Mouse (Mus musculus): ENCODE data around the gene St6galnac3.

Gene St6galnac3

DNA sequence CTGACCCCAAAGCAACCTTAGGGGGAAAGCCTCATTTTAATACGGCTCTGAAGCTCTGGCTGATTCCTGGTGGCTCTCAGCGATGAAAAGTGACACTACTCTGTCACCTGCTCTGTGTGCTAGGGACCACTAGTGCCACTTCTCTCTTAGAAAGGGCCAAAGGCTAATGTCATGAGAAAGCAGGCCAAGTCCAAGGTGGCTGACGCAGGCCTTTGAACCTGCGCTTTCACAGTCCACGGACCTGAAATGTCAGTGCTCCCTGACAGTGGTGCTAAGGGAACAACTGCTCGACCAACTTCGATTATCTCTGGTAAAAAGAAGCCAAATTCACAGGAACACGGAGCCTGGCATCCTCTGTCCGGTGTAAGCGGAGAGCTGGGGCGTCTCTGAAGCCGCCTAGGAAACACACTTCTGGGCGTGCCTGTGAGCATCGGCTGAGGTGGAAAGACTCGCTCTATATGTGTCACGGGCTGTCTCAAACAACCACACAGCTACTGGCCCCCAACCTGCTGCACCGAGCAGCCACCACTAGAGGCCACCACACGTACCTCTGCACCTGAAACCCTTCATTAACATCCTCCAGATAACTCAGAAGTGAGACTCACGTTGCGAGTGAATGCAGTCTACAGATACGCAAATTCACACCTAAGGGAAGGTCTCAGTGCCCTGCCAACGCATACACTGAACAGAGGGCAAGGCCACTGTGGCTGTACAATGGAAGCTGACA is 66.8 kb downstream of the St6galnac3 start:
- no peak for DNase-seq (ENCODE audit: extremely low read depth, low read depth, low spot score)

DNA sequence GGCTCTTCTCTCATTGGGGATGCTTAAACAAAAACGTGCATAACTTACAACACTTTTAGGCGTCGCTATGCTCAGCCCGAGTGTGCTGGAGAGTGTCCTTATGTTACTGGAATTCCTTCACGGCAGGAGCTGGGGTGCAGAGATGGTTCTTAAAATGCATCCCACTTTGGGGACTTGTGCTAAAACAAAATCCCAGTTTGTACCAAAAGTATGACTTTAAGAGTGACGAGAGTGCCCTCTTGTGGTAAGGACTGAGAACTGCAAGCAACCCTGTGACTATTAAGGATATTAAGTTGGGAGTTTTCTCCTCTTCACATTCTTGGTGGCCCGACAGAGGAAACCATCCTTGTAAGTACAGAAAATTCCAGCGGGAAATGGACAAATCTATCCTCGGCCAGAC is 69.9 kb downstream of the St6galnac3 start:
- no peak for DNase-seq (ENCODE audit: extremely low read depth, low read depth, low spot score)

DNA sequence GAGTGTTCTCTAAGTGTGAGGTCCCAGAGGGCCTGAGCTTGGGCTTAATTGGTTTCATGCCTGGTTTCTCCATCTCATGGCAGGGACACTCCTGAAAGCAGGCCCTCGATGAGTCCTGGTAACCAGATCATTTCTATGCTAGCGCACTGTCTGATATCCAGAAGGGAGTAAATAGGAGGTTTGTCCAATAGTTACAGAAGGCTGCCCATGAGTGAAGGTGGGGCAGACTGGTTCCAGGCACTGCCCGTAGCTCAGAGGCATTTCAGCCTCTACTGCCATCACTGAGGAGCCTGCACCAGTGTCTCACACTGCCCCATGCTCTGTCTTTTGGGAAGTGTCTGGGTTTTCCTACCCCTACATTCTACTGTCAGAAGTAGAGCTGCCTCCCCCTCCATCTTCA is 72.1 kb downstream of the St6galnac3 start:
- no peak for DNase-seq (ENCODE audit: extremely low read depth, low read depth, low spot score)

DNA sequence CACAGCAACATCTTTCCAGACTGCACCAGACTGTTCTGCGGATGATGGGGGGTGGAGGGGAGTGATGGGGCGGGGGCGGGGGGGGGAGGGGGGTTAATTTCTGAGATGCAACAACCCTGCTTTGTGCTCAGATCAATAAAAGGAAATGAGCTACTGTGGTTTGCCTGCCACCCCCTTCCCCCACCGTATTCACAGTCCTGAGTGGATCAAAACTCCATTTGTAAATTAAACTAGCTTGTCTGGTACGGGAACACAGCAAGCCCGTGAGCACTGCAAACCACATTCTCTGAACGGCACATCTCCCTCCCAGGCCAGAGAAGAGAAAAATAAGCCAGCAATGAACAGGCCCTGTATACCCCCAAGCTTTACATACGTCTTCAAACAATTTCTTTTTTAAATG is 76.3 kb downstream of the St6galnac3 start:
- no peak for DNase-seq (ENCODE audit: extremely low read depth, low read depth, low spot score)

DNA sequence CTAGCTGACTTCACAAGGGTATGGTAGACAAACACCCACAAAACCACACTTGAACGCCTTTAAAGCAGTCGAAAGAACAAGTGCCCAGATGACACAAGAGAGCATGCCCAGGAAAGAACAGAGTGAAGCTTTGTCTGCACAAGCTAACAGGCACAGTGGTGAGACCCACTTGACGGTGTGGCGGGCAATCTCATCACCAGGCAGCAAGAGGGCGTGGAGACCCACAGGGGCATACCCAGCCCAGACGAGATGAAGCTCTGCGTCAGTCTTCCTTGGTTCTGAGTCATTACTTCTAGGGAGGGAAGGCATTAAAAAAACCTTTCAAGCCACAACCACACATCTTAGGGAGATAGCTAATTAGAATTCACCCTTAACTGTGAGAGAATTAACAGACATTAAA is 79.2 kb downstream of the St6galnac3 start:
- no peak for DNase-seq (ENCODE audit: extremely low read depth, low read depth, low spot score)

DNA sequence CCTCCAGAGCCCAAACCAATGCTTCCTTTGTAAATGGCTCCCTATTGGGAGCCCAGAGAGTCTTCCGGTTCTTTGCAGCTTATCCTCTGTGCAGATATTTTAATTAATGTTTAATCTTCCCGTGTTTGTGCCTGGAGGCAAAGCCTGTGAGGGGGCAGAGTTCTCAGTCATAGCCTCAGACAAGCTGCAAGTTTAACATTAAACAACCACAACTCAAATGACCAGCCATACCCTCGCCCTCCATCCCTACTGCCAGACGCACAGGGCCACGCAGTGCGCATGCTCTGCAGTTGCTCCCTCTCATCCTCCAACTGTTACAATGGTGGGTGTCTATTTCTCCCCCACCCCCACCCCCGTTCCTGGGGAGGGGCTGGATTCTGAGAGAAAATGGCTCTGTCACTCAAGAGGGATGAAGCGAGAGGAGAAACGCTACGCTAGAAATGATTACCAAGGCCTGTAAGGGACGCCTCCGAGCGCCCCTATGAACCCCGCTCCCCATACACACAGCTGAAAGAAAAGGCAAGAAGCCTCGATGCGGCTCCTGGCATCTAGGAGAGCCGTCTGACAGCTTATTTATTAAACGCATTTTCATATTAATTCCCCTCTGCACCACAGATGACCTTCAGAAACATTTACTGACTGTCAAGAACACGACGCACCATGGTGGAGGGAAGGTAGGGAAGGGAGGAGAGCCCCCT is 81.0 kb downstream of the St6galnac3 start:
- DNase-seq (ENCODE audit: extremely low read depth, low read depth, low spot score): no peak

DNA sequence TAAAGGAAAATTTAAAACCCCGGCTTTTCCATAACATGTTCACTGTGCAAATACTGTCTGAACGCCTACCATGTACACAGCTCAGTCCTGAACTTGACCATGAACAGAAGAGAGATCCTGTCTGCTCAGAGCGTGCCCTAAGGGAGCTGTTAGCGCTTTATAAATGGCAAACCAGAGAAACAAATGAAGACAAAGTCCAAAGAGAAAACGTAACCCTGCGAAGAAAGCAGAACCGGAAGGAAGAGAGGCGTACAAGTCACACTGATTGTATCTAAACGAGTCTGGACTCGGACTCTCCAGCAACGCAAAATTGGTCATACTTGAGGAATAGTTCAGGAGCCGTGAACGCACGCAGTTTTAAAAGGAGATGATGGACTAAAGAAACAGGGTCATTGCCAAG is 82.1 kb downstream of the St6galnac3 start:
- no peak for DNase-seq (ENCODE audit: extremely low read depth, low read depth, low spot score)

DNA sequence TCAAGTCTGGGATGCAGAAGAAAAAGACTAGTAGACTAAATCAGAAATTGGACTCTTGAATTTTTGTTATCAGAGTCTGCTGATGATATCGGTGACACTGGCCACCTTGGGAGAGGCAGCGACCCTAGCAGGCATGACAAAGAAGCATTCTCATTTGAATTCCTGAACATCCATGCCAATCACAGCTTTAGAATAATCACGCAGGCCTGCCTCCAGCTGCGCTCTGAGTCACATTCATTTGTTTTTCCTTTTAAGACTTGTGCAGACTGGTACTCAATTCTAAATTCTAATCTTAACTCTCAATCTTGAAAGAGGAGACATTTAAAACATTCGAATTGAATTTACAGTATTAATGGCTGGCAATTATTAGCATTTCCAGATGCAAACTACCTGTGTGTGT is 83.2 kb downstream of the St6galnac3 start:
- DNase-seq (ENCODE audit: extremely low read depth, low read depth, low spot score): no peak

DNA sequence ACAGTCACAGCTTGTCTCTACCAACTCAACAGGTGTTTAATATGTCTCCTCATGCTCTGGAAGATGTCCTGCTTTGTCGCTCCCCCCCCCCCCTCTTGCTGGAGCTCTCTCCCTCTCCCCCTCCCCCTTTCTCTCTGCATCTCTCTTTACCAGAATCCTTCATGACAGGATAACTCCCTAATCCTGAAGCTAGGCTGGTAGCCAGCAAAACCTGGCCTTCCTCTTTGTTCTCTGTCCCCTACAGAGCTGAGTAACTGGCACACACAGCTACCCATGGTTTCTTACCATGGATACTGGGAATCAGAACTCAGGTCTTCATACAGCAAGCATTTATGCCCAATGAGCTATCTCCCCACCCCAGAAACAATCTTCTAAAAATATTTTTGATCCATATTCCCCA is 87.6 kb downstream of the St6galnac3 start:
- no peak for DNase-seq (ENCODE audit: extremely low read depth, low read depth, low spot score)

DNA sequence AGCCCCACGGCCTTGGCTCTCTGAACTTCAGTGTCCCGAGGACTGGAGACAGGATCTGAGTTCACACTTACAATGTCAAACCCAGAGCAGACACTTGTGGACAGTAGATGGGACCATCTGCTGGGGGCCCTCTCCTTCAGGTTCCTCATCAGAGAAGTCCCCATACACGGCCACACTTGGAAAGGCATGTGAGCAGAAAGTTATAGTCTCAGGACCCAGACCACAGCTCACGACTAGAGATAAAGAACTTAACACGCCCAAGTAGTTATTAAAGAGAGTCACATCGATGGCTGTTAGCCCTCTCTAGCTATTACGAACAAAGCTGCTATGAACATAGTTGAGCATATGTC is 88.2 kb downstream of the St6galnac3 start:
- DNase-seq (ENCODE audit: extremely low read depth, low read depth, low spot score): no peak

DNA sequence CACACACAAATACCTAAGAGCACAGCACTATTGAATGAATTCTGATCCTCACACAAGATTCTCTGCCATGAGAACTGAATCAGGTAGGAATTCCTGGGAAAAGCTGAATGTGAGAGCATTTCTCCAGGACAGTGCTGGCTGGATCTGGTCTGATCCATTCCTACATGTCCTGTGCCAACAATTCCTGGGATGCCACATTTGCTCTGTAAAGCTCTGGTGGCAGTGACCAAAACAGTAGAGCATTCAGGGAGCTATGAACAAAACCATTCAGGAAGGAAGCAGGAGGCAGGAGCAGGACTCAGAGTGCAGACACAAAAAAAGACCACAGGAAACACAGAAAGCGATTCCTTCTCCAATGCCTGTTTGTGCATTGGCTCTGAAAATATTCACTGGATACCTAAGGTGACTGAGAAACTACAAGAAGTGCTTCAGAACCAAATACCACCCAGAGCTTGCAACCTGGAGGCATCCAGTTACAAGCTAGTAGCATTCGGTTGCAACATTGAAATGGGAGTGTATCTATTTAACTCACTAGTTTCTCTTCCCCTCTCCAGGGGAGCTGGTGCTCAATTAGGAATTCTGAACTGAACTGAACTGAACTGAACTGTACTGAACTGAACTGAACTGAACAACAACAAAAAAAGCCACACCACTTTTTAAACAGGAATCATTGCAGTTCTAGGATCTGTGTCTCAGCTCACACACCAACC is 88.7 kb downstream of the St6galnac3 start:
- DNase-seq (ENCODE audit: extremely low read depth, low read depth, low spot score): no peak

DNA sequence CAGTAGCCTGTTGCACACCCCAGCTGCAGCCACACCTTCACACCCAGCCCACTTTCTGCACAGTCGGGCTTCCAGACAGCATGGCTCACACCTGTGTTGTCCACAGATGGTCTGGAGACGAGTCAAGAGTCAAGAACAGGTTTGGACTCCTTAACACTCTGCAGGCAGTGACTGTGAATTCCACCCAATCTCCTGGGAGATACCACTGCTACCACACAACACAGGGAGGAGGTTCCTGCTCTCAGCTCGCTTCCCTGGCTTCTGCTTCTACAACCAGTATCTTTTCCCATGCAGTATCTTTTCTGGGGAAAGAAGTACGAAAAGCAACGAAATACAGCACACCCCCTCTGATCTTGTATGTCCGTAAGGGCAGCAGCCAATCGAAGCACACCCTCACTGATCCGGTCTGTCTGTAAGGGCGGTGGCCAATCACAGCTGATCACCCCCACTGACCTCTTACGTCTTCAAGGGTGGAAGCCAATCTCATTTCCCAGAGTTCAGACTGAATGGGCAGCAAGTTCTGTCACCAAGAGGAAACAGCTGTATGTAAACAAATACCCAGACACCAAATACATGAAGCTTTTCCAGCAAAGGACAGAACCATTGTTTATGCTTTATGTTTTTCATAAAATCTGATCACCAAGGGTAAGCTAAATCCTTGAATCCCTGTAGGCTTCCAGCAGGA is 92.8 kb downstream of the St6galnac3 start:
- no peak for DNase-seq (ENCODE audit: extremely low read depth, low read depth, low spot score)

DNA sequence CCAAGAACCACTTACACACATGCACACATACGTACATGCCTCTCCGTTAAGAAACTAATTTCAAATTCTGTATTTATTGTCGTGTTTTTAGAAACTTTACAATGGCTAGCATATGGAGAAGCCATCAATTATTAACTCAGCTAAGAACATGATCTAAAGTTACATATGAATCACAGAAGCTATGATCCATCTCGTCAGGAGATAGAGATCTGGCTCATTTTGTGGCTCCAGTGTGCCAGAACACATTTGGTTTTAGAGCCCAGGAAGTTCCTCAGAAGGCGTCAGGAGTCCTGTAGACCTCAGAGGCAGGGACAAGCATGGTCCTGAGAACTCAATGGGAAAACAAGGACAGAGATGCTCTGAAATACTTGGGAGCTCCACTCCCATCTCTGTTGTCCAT is 98.7 kb downstream of the St6galnac3 start:
- no peak for DNase-seq (ENCODE audit: extremely low read depth, low read depth, low spot score)

DNA sequence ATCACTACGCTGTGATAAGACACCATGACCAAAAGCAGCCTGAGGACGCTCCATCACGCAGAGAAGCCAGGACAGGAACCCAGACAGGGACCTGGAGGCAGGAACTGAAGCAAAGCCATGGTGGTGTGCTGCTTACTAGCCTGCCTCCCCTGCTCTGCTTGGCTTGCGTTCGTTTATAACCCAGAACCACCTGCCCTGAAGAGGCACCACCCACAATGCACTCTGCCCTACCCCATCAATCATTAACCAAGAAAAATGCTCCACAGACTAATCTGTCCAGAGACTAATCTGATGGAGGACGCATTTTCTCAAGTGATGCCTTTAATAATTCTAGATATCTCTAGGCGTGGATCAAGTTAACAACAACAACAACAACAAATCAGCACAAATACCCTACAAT is 106.0 kb downstream of the St6galnac3 start:
- no peak for DNase-seq (ENCODE audit: extremely low read depth, low read depth, low spot score)

DNA sequence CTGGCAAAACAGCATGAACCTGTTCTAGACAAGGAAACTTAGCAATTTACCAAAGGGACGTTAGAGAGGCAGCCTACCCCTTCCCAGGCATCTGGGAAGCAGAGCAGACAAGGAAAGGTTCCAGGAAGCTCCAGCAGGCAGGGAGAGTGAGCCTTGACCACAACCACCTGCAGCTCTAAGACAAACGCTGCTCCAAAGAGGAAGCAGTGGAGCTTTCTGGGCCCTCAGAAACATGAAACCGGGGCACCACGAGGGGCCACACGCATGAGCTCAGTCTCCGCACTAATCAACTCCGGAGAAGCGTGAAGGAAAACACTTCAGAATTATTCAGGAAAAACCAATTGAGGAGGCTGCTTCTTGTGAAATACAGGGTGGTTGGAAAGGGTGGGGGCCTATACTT is 108.1 kb downstream of the St6galnac3 start:
- no peak for DNase-seq (ENCODE audit: extremely low read depth, low read depth, low spot score)

DNA sequence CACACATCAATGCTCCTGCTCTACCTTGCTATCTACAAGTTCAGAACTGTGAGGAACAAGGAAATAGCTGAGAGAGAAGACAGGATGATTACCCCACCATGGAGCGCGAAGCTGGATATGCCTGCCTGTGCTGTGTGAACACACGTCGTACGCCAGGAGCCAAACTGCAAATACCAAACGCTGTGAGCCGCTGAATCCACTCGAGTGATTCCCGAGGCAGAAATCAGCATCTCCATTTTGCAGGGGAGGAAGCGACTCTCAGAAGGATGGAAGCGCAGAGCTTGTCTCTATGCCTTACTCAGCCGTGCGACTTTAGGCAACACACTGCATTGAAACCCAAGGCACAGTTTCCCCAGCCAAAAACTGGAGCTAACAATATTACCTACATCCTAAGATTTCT is 114.7 kb downstream of the St6galnac3 start:
- DNase-seq (ENCODE audit: extremely low read depth, low read depth, low spot score): no peak

DNA sequence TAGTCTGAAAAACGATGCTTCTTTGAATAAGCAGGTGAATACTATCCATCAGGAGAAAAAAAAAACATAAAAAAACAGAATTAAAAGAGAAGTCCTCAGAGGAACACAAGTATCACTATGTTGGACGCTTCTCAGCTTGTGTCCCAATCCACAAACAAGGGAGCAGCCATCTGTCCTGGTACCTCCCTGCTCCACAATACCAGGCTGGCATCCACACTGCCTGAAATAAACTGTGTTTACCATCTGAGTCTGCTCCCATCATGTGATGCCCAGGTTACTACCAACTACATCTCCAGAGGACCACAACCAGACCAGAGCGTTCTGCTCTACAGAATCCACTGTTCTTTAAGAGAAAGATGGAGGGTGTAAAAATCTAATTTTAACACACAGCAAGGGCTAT is 118.6 kb downstream of the St6galnac3 start:
- DNase-seq (ENCODE audit: extremely low read depth, low read depth, low spot score): no peak

DNA sequence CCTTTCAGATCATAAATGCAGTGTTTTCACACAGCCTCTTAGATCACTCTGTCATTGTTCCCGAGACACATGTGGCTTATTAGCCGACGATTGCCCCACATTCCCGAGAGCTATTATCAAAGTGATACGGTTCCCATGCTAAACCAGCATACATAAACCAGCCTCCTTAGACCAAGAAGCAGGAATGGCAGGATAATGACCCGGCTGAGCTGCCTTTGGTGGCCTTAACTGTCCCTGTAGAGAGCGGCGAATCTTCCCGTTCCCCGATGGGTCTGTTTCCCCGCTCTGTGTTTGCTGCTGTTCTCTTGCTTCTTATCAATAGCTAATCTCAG is 119.2 kb downstream of the St6galnac3 start:
- no peak for DNase-seq (ENCODE audit: extremely low read depth, low read depth, low spot score)

DNA sequence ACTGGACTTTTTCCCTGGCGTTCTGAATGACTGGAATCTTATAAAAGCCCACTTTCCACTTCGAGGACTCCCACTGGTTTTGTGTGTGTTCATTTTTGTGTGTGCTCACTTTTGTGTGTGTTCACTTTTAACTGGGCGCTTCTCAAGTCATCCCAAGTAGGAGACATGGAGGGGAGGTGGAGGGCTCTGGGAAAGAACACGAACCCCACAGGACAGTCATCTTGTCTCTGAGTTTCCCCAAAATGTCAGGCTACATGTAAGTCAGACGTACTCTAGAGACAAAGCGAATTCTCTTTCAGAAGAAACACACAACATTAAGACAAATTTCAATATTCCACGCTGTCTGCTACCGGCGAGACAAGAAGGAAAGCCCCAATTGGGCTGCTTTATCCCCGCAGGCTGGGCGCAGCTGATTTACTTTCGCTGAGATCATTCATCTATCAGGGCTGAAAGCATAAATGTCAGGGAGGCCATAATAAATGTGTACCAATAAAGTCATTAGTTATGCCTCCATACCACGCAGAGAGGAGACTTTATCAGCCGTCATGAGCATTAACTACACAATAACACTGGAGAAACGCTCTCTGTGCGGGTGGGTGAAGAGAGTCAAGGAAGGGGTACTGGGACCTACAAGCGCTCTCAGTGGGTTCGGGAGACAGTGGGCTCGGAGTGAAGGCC is 119.7 kb downstream of the St6galnac3 start:
- no peak for DNase-seq (ENCODE audit: extremely low read depth, low read depth, low spot score)

DNA sequence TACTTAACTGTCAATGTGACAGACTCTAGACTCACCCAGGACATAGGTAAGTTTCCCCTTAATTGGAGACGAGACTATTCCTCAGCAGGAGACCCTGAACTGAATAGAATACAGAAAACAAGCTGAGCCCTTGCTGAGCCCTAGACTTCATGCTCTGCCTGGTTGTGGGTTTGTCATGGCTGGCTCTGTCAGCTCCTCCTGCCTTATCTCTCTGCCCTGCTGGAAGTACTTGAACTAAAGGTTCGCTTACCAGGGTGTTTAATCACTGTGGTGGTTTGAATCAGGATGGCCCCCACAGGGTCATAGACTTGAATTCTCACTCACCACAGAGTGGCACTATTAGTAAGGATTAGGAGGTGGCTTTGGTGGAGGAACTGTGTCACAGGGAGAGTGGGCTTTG is 125.8 kb downstream of the St6galnac3 start:
- no peak for DNase-seq (ENCODE audit: extremely low read depth, low read depth, low spot score)

DNA sequence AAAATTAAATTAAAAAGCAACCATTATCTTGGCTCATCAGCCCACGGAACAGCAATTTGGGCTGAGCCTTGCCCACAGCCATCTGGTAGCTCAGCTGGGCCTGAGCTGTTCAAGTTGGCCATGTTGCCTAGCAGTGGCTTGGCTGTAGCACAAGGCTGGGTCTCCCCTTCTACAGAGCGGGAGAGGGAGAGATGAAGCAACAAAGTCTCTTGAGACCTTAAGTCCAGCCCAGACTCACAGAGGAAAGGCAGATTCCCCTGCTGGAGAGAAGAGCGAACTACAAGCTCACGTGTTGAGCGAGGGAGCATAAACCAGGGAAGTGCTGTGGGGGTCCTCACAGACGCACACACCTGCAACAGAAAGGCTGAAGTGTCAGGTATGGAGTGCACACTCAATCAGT is 126.3 kb downstream of the St6galnac3 start:
- DNase-seq (ENCODE audit: extremely low read depth, low read depth, low spot score): no peak
